Mouse (Mus musculus): ENCODE measurements around the gene Zmiz2. TPM values are rescaled to one million over a fixed set of nuclear protein-coding genes. Genes with fewer than 3 reads are reported as not detected.
"Not testable (repeated sequence)": the region's sequence is repeated elsewhere in the genome, so short reads cannot be mapped to it uniquely, and the experiment has no call there.

Gene Zmiz2
- polyA plus RNA-seq, 1 experiment, result 53.7 TPM

GRCm38 (mm10) chr11:6443727-6444076 is 54.8 kb downstream of the Zmiz2 start:
- TF ChIP-seq CTCF (conservative IDR thresholded peaks at IDR 0.05; ENCODE audit: insufficient read depth, insufficient read length, low read depth, low read length) (no peak), POLR2A (IDR thresholded peaks at IDR 0.05; ENCODE audit: low read depth, low read length) (no peak)
- H3K36me3 ChIP-seq (ENCODE audit: control insufficient read depth, insufficient read depth, low read length), result no peaks in the 10 kb centered on the region; the same call in 1 of the 2 replicates
- WGBS, result under 1% methylated on average over 10 of the region's 10 CpGs

GRCm38 (mm10) chr11:6444077-6444853 is 55.4 kb downstream of the Zmiz2 start, which contains the start of gene H2afv:
Gene H2afv, minus strand, starts transcription at chr11:6444443.
- under 1% methylated on average over 79 of the region's 80 CpGs for WGBS

More at GRCm38 (mm10) chr11:6443727-6444076, 54.8 kb downstream of the Zmiz2 start:
- H3K27ac ChIP-seq (ENCODE audit: insufficient read depth, low read depth, low read length), result peak overlapping the region; percentile 74
- no peaks in the 10 kb centered on the region for H3K27me3 ChIP-seq (replicated peaks; ENCODE audit: control insufficient read depth, insufficient read depth, low read length)
- H3K4me3 ChIP-seq (ENCODE audit: insufficient read depth, low read depth, low read length), result peak overlapping the region; percentile 66
- H3K4me1 ChIP-seq (ENCODE audit: control insufficient read depth, insufficient read depth, low read length), result peaks cover 4% of the 10 kb centered on the region; the same call in 1 of the 2 replicates
- no peak for DNase-seq

GRCm38 (mm10) chr11:6445441-6445840 is 56.6 kb downstream of the Zmiz2 start:
- TF ChIP-seq CTCF (conservative IDR thresholded peaks at IDR 0.05; ENCODE audit: insufficient read depth, insufficient read length, low read depth, low read length) (no peak), POLR2A (IDR thresholded peaks at IDR 0.05; ENCODE audit: low read depth, low read length) (no peak)
- H3K27me3 ChIP-seq (replicated peaks; ENCODE audit: control insufficient read depth, insufficient read depth, low read length), result no peaks in the 10 kb centered on the region
- no peak overlapping the region for H3K4me3 ChIP-seq (ENCODE audit: insufficient read depth, low read depth, low read length)
- no peak for DNase-seq
- no peak overlapping the region for H3K27ac ChIP-seq (ENCODE audit: insufficient read depth, low read depth, low read length)
- 87% methylated on average over 4 of the region's 4 CpGs for WGBS
- peaks cover 4% of the 10 kb centered on the region; the same call in 1 of the 2 replicates for H3K4me1 ChIP-seq (ENCODE audit: control insufficient read depth, insufficient read depth, low read length)
- no peaks in the 10 kb centered on the region; the same call in 1 of the 2 replicates for H3K36me3 ChIP-seq (ENCODE audit: control insufficient read depth, insufficient read depth, low read length)

More at GRCm38 (mm10) chr11:6444077-6444853, 55.4 kb downstream of the Zmiz2 start, which contains the start of gene H2afv:
- H3K27ac ChIP-seq (ENCODE audit: insufficient read depth, low read depth, low read length), result peak within 1 kb of the TSS; percentile 93
- DNase-seq, result peak; percentile 100
- H3K4me1 ChIP-seq (ENCODE audit: control insufficient read depth, insufficient read depth, low read length), result peaks cover 4% of the 10 kb centered on the region; the same call in 1 of the 2 replicates
- H3K27me3 ChIP-seq (replicated peaks; ENCODE audit: control insufficient read depth, insufficient read depth, low read length), result no peaks in the 10 kb centered on the region
- TF ChIP-seq POLR2A (IDR thresholded peaks at IDR 0.05; ENCODE audit: low read depth, low read length) (no peak), CTCF (conservative IDR thresholded peaks at IDR 0.05; ENCODE audit: insufficient read depth, insufficient read length, low read depth, low read length) (no peak)
- H3K4me3 ChIP-seq (ENCODE audit: insufficient read depth, low read depth, low read length), result peak within 1 kb of the TSS; percentile 66
- no peaks in the 10 kb centered on the region; the same call in 1 of the 2 replicates for H3K36me3 ChIP-seq (ENCODE audit: control insufficient read depth, insufficient read depth, low read length)

GRCm38 (mm10) chr11:6445951-6446350 is 57.1 kb downstream of the Zmiz2 start:
- Histone ChIP-seq H3K4me1 (ENCODE audit: control insufficient read depth, insufficient read depth, low read length) (peaks cover 4% of the 10 kb centered on the region; the same call in 1 of the 2 replicates), H3K36me3 (ENCODE audit: control insufficient read depth, insufficient read depth, low read length) (no peaks in the 10 kb centered on the region), H3K4me3 (ENCODE audit: insufficient read depth, low read depth, low read length) (no peak overlapping the region), H3K27ac (ENCODE audit: insufficient read depth, low read depth, low read length) (no peak overlapping the region), H3K27me3 (replicated peaks; ENCODE audit: control insufficient read depth, insufficient read depth, low read length) (no peaks in the 10 kb centered on the region)
- DNase-seq, result no peak
- TF ChIP-seq POLR2A (IDR thresholded peaks at IDR 0.05; ENCODE audit: low read depth, low read length), result no peak
- 83% methylated on average over 7 of the region's 7 CpGs for WGBS

DNA sequence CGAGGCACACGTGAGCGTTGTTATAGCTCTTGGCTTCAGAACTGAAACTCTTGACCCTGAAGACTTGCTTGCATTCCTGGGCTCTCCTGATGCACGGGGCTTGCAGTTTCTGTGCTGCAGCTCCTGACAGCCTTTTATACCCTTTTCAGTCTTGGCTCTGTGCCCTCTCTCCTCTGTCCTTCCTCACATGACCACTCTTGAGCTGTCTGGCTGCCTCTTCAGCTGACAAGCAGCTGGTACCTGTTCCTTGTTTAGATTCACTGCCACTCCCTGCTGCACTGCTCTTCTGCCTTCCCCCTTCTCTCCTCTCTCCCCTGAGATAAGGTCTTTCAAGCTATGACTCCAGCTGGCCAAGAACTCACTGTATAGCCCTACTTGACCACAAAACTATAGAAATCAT is 58.6 kb downstream of the Zmiz2 start:
- WGBS, result 36% methylated on average over 4 of the region's 4 CpGs
- TF ChIP-seq CTCF (conservative IDR thresholded peaks at IDR 0.05; ENCODE audit: insufficient read depth, insufficient read length, low read depth, low read length), result no peak
- no peak overlapping the region for H3K4me3 ChIP-seq (ENCODE audit: insufficient read depth, low read depth, low read length)
- peaks cover 4% of the 10 kb centered on the region; the same call in 1 of the 2 replicates for H3K4me1 ChIP-seq (ENCODE audit: control insufficient read depth, insufficient read depth, low read length)
- no peaks in the 10 kb centered on the region for H3K27me3 ChIP-seq (replicated peaks; ENCODE audit: control insufficient read depth, insufficient read depth, low read length)
- no peak overlapping the region for H3K27ac ChIP-seq (ENCODE audit: insufficient read depth, low read depth, low read length)
- DNase-seq, result no peak
- no peaks in the 10 kb centered on the region for H3K36me3 ChIP-seq (ENCODE audit: control insufficient read depth, insufficient read depth, low read length)

- H3K4me3 ChIP-seq (ENCODE audit: insufficient read depth, low read depth, low read length); H3K27ac ChIP-seq (ENCODE audit: insufficient read depth, low read depth, low read length); H3K4me1 ChIP-seq (ENCODE audit: control insufficient read depth, insufficient read depth, low read length); H3K36me3 ChIP-seq (ENCODE audit: control insufficient read depth, insufficient read depth, low read length); DNase-seq; H3K27me3 ChIP-seq (replicated peaks; ENCODE audit: control insufficient read depth, insufficient read depth, low read length): not testable (repeated sequence)
- 95% methylated on average over 5 of the region's 5 CpGs for WGBS
These were observed 59.3 kb downstream of the Zmiz2 start for GRCm38 (mm10) chr11:6448155-6448554.

Other genes with a start within 250 kb of the Zmiz2 start
- gene A730071L15Rik, start 189.0 kb upstream of the Zmiz2 start, polyA plus RNA-seq (2012; rRNA removed), result 0.18 and 0.20 TPM in 2 replicates
- 39.6 and 40.8 TPM in 2 replicates for gene Nudcd3, start 188.7 kb upstream of the Zmiz2 start, polyA plus RNA-seq (2012; rRNA removed)
- gene Npc1l1, start 158.9 kb upstream of the Zmiz2 start, polyA plus RNA-seq (2012; rRNA removed), result 0.06 and 0.11 TPM in 2 replicates
- 29.1 and 29.3 TPM in 2 replicates for gene Ddx56, start 121.3 kb upstream of the Zmiz2 start, polyA plus RNA-seq (2012; rRNA removed)
- 220 and 227 TPM in 2 replicates for gene Tmed4, start 114.2 kb upstream of the Zmiz2 start, polyA plus RNA-seq (2012; rRNA removed)
- gene Ogdh, start 97.4 kb upstream of the Zmiz2 start, polyA plus RNA-seq (2012; rRNA removed), result 382 and 420 TPM in 2 replicates
- 1,045 and 1,237 TPM in 2 replicates for gene Ppia, start 26.4 kb downstream of the Zmiz2 start, polyA plus RNA-seq (2012; rRNA removed)
- gene H2afv, start 55.4 kb downstream of the Zmiz2 start, polyA plus RNA-seq (2012; rRNA removed), result 60.8 and 76.1 TPM in 2 replicates
- gene Purb, start 86.8 kb downstream of the Zmiz2 start, polyA plus RNA-seq (2012; rRNA removed), result 5.8 and 7.6 TPM in 2 replicates
- 3.2 and 10.3 TPM in 2 replicates for gene Myo1g, start 131.9 kb downstream of the Zmiz2 start, polyA plus RNA-seq (2012; rRNA removed)
- 56.1 and 60.8 TPM in 2 replicates for gene Ccm2, start 157.8 kb downstream of the Zmiz2 start, polyA plus RNA-seq (2012; rRNA removed)
- gene Nacad, start 217.0 kb downstream of the Zmiz2 start, polyA plus RNA-seq (2012; rRNA removed), result 2.2 and 2.7 TPM in 2 replicates
- 73.9 and 85.3 TPM in 2 replicates for gene Tbrg4, start 237.0 kb downstream of the Zmiz2 start, polyA plus RNA-seq (2012; rRNA removed)
- not detected in 2 replicates for gene Wap, start 249.6 kb downstream of the Zmiz2 start, polyA plus RNA-seq (2012; rRNA removed)